ENCODE assay signal across 23 mouse cellular contexts in the genomic region with DNA sequence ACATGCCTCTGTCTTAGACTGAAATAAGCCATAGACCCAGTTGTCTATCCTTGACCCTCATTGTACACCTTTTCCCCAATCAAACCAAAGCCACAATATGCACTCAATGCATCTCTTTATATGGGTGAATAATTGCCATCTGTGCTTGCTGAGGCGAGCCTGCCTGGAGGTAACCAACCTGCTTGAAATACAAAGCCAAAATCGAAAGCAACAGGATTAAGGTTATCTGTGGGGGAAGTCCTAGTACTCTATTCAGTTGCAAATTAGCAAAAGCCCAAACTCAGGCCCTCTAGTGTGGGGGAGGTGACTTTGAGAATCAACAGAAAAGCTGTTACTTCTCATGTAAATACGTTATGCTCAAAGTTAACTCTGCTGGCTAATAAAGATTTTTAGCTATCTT.
A peak's percentile ranks its signal among the peaks of the same experiment; 100 is the strongest.
DNase-seq lines count a peak whose midpoint lies in the region; ATAC-seq and TF ChIP-seq lines count a peak whose summit lies in the region.
"Had no signal": no experiment of that assay in that cellular context is flagged by ENCODE, and none has a peak within 500 bp of the region (broad histone marks: within the 10 kb centered on the region; RNA-seq: fewer than 3 reads in every experiment).

No protein-coding gene starts in this region.

- no peak for TF ChIP-seq POLR2A in brain, embryonic 14.5 days (IDR thresholded peaks at IDR 0.05; ENCODE audit: borderline replicate concordance, extremely low read depth, insufficient read depth, insufficient read length, poor library complexity, severe bottlenecking)

- TF ChIP-seq CTCF in forebrain, postnatal 0 days (IDR thresholded peaks at IDR 0.05; ENCODE audit: low read depth): no peak
- no peak for TF ChIP-seq CTCF in brain, embryonic 14.5 days (IDR thresholded peaks at IDR 0.05; ENCODE audit: borderline replicate concordance, extremely low read depth, insufficient read depth, insufficient read length)

- H3K36me3 ChIP-seq in forebrain, embryonic 14.5 days (ENCODE audit: control insufficient read depth, insufficient read depth, low read length): no peaks in the 10 kb centered on the region
- no peaks in the 10 kb centered on the region for H3K36me3 ChIP-seq in forebrain, postnatal 0 days (ENCODE audit: insufficient read depth)
- H3K36me3 ChIP-seq: G1E; heart, embryonic 15.5 days; limb, embryonic 12.5 days; liver, embryonic 15.5 days; neural tube, embryonic 15.5 days had no signal

- H3K9me3 ChIP-seq in forebrain, embryonic 14.5 days (replicated peaks; ENCODE audit: control insufficient read depth, low read length): no peaks in the 10 kb centered on the region
- no peaks in the 10 kb centered on the region for H3K9me3 ChIP-seq in forebrain, postnatal 0 days (ENCODE audit: low read length)
- H3K9me3 ChIP-seq: G1E; heart, embryonic 15.5 days; limb, embryonic 12.5 days; liver, embryonic 15.5 days; neural tube, embryonic 15.5 days had no signal

- peak; percentile 66 for ATAC-seq in cerebellum, adult (ENCODE audit: insufficient number of reproducible peaks, low FRiP score, low TSS enrichment)
- ATAC-seq in forebrain, embryonic 14.5 days: no peak
- ATAC-seq in forebrain, postnatal 0 days: no peak
- ATAC-seq: intestine, embryonic 16.5 days had no signal

- WGBS in forebrain, embryonic 14.5 days: 26% methylated on average over 3 of the region's 3 CpGs
- 34% methylated on average over 3 of the region's 3 CpGs for WGBS in forebrain, postnatal 0 days

- no peak overlapping the region for H3K4me2 ChIP-seq in forebrain, embryonic 14.5 days (ENCODE audit: low read length)
- H3K4me2 ChIP-seq in forebrain, postnatal 0 days (ENCODE audit: low read depth): no peak overlapping the region
- H3K4me2 ChIP-seq: heart, embryonic 15.5 days; limb, embryonic 12.5 days; liver, embryonic 15.5 days; lung, embryonic 14.5 days; neural tube, embryonic 15.5 days had no signal

- no peaks in the 10 kb centered on the region for H3K4me1 ChIP-seq in forebrain, embryonic 14.5 days (ENCODE audit: control insufficient read depth, insufficient read depth, low read length)
- no peaks in the 10 kb centered on the region for H3K4me1 ChIP-seq in forebrain, postnatal 0 days (ENCODE audit: insufficient read depth)
- H3K4me1 ChIP-seq: heart, embryonic 15.5 days; limb, embryonic 12.5 days; liver, embryonic 15.5 days; neural tube, embryonic 15.5 days had no signal

- no peak for DNase-seq in cerebellum, adult 11 months
- peak; percentile 0 for DNase-seq in forebrain, embryonic 14.5 days (ENCODE audit: low spot score)
- DNase-seq in forebrain, postnatal 0 days: no peak
- DNase-seq in retina, postnatal 1 day: peak; percentile 1
- DNase-seq in retina, embryonic 14.5 days (ENCODE audit: low spot score): no peak
- DNase-seq in brain, embryonic 14.5 days (ENCODE audit: low read depth): peak; percentile 10
- DNase-seq in B cell, adult 2 months: no peak
- DNase-seq: adrenal gland, postnatal 14 days; gastrocnemius, postnatal 10 days; kidney, adult 8-10 months; lung, embryonic 14.5 days; lung, postnatal 14 days; right cerebral cortex, adult 18-20 months; spleen, adult 18-20 months; thymus, postnatal 14 days had no signal

- no peaks in the 10 kb centered on the region for H3K27me3 ChIP-seq in forebrain, embryonic 14.5 days (replicated peaks; ENCODE audit: control insufficient read depth, insufficient read depth, low read length)
- no peaks in the 10 kb centered on the region for H3K27me3 ChIP-seq in forebrain, postnatal 0 days (ENCODE audit: insufficient read depth, low read length)
- H3K27me3 ChIP-seq: heart, embryonic 15.5 days; limb, embryonic 12.5 days; liver, embryonic 15.5 days; neural tube, embryonic 15.5 days had no signal

- H3K4me3 ChIP-seq in forebrain, embryonic 14.5 days (ENCODE audit: low read depth, low read length): no peak overlapping the region
- no peak overlapping the region for H3K4me3 ChIP-seq in forebrain, postnatal 0 days (ENCODE audit: low read depth, low read length)
- H3K4me3 ChIP-seq: heart, embryonic 15.5 days; limb, embryonic 12.5 days; liver, embryonic 15.5 days; neural tube, embryonic 15.5 days had no signal

- no peak overlapping the region for H3K9ac ChIP-seq in forebrain, embryonic 14.5 days (ENCODE audit: low read length)
- H3K9ac ChIP-seq in forebrain, postnatal 0 days: no peak overlapping the region
- H3K9ac ChIP-seq: heart, embryonic 15.5 days; limb, embryonic 12.5 days; liver, embryonic 15.5 days; lung, embryonic 14.5 days; neural tube, embryonic 15.5 days had no signal

- H3K27ac ChIP-seq in forebrain, embryonic 14.5 days (ENCODE audit: low read depth, low read length): no peak overlapping the region
- no peak overlapping the region for H3K27ac ChIP-seq in forebrain, postnatal 0 days (ENCODE audit: low read depth, low read length)
- H3K27ac ChIP-seq: heart, embryonic 15.5 days; kidney, postnatal 0 days; limb, embryonic 12.5 days; liver, embryonic 15.5 days; neural tube, embryonic 15.5 days had no signal

Comparison
In these comparisons a context has a peak if more than half of its experiments do, and no peak if none do; other contexts are left out.
1. DNase-seq: peak in forebrain, embryonic 14.5 days (single experiment), retina, postnatal 1 day (single experiment) and brain, embryonic 14.5 days (single experiment); none in cerebellum, adult 11 months (single experiment), forebrain, postnatal 0 days (single experiment), retina, embryonic 14.5 days (single experiment) and B cell, adult 2 months (0 of 2).